Mouse (Mus musculus) thymus, postnatal 14 days (tissue): ENCODE measurements around the gene Ccdc96.

Source experiments
- DNase-seq: peaks from one replicate; pipeline ENCODE4 v3.0.0; 2021

The Ccdc96 gene

DNA sequence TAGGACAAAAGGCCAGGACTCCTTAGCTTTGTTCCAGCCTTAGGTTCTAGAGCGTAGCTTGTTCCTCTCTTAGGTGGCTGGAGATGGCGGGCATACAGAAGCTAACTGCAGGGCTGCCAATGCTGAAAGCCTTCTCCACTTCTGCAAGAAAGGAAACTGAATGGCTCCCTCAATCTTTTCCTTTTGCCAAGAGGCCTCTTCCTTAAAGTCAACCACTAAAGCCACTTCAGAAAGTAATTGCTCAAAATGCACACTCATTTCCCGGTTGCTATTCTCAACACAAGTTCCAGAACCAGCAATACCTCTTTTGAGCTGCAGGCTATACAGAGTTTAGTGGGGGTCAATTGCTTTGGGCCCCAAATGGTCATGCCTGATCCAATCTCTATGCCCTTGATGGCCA is 6.9 kb upstream of the Ccdc96 start:
- no peak for DNase-seq

DNA sequence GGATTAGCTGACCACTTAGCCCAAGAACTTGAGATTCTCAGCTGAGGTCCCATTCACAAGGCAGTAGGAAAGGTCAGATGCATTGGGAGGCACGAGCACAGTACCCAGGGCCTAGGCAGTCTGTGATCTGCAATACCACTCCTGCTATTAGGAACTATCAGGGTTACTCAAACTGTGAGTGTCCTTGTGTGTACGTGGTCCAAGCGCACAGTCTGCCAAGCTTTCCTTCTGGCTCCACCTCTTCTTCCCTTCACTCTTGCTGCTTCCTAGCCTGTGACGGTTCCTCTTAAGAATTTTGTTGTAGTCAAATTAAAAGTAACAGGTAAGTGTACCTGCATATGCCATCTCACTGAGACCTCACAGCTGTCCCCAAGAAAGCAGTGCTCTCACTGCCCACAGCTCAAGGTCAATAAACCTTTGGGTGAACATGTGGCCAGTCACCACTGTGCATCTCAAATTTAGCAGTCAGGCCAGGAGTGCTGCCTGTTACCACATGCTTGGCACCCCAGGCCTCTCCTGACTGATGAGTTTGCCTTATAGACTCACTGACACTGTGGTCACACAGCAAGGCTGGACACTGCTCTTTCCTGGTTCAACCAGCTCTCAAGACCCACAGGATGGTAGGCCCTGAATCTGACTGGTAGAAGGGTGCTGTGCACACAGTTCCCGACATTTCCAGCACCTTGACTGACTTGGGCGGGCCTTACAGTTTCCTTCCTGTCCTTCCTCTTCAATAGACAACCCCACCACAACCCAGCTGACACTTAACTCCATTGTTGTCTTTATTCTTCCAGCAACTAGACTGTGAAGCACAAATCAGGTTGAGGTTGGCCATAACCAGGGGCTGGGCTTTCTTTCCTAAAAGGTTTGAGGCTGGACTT is 5.6 kb upstream of the Ccdc96 start:
- no peak for DNase-seq

DNA sequence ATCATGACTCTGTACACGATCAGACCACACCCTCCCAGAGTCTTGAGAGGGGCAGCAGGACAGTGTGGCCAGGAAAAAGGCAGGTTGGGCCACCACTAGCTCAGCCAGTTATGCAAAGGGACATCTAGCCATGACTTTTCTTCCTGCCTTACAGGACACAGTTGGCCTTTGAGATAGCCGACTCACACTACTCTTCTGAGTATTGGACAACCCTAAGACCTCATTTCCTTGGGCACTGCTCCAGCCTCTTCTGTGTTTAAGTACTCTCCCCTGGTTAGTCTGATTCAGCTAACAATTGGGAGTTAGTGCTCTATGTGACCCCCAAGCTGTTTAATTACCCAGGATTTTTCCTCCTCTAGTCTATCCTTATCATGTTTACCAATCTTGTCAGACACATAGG is 4.7 kb upstream of the Ccdc96 start:
- DNase-seq, result no peak

DNA sequence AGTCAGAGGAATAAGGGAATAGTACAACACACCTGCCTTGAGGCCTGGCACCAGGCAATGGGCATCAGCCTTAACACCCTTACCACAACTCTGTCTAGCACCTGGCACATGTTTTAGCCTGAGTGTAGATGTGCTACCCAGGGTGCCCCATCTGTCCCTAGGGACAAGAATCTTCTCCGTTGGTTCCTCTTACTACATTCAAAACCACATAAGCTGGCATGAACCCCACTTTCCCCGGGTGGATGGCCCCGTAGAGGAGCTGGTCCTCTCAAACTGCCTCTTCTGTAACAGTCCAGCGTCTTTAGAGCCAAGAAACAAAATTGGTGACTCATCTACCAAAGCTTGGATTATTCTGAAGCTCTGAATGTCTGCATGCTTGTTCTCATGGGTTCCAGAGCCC is 4.0 kb upstream of the Ccdc96 start:
- DNase-seq, result no peak

DNA sequence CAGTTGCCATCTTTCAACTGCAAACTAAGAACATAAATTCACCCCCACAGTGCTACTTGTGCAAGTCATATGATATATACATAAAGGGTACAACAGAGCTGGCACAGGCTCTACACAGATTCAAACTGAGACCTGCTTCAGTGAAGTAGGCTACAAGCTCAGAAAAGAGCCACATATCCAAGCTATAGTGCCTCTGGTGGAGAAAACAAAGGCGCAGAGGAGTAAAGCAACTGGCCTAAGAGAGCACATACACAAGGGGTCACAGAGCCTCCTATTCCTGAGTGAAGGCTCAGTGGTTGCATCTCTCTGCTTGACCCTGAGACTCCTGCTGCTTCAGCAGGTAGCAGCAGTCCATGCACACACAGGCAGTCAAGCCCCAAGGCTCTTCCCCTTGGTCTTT is 3.3 kb upstream of the Ccdc96 start:
- peak; percentile 21 for DNase-seq

DNA sequence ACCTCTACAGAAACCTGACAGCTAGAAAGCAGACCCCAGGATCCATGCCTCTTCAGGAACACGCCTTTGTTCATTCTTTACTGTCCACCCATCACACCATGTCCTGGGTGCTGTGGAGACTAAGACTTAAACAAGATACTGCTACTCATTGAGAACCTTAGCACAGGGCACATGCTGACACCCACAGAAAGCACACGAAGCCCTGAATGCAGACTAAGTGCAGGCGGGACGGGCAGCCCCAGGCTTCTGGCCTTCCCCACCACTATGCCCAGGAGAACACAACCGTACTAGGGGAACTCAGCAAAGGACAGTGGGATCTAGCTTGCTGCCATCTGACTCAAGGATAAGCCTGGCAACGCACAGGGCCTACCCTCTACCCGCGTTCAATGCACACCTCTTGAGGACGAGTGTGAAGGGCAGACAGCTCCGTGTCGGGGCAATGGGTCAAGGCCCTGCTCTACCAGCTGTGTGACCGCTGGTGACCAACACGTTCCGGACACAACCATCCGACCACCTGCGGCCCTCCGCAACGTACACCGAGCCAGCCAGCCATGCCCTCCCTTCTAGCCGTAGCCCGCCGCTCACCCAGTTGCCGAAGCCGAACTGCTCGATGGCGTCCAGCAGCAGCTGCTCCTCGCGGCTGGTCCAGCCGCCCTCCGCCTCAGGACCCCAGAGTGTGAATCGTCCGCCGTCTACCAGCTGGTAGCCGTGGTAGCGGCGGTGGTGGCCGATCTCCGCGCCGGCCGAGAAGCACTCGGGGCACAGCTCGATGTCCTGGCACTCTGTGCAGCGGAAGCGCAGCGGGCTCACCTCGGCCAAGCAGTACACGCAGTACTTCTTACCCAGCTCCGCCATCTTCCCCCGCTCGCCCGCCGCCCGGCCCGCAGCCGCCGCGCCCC is 936 bp upstream of the Ccdc96 start:
- peak; percentile 71 for DNase-seq

DNA sequence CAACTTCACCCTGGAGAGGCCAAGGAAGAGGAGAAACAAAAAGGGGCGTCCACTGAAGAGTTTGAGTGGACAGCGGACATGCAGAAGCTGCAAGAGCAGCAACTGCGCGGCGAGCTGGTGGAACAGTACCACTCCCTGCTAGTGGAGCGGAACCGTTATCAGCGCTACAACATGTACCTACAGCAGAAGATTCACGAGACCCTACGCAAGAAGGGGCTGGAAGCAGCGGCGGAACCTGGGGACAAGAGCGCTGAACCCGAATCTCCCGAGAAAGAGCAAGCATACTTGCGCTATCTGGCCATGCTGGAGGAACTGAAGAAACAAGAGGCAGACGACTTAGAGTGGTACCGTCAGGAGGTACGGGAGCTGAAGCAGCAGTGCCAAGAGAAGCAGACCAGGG is 918 bp downstream of the Ccdc96 start:
- DNase-seq, result no peak

DNA sequence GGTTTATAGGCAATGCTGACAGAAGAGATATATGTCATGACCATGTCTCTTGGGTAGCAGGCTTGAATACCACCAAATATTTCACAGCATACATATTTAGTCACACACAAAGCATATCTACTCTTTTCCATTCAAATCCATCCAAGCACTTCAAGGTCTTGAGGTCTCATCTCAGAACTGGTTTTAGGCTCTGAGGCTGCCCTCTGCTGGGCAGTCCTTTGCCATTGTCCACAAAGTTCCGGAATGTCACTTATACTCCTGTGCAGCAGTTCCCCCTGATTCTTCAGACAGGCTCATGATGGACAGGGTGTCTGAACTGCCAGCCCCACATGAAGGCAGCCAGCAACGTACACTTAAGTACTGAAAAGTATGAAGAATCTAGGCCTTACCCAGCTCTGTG is 4.8 kb downstream of the Ccdc96 start:
- peak; percentile 32 for DNase-seq

DNA sequence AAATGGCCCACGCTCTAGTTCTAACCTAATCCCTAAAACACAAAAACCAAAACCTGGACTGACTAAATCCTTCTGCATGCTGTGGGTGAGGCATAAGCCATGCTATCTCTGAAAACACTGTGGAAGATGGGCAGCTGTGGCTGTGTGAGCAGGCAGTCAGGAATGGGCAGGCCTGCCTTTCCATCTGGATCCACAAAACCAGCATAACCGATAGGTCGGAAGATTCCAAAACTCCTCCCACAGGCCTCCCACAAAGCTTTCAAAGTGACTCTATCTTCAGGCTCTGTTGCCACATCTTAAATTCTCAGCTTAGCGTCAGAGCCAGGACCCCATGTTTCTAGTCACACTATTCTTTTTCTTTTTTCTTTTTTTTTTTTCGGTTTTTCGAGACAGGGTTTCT is 9.5 kb downstream of the Ccdc96 start:
- DNase-seq, result no peak

DNA sequence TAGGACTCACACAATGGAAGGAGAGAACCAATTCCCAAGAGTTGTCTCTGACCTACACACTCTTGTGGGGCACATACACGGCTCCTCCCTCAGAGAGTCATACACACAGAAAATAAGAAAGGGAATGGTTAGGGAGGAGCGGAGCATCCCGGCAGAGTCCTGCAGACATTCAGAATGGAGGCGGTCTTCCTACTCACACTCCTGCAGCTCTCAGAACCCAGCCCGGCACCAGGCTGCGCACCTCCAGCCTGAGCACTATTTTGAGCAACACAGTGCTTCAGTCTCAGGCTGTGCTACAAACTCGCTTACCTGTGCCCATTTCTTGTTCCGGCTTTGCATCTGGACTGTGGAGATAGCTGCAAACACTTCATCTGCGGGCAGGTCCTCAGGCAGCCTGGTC is 10.3 kb downstream of the Ccdc96 start:
- DNase-seq, result no peak

DNA sequence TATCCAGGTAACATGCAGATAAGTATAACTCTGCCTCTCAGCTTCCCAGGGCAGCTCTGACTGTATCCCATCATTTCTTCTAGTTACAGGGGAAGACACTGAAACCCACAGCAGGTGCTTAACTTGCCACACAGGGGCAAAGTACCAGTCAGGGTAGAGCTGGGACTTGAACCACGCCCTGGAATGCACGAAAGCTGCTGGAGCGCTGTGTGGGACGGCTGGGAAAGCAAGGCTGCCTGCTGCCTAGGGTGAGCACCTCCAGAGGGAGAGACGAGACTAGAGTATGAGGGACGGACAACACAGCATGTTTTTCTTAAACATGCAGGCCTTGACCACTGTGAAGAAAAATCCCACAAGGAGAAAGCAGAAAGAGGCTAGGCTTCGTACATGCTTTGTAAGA is 20.8 kb downstream of the Ccdc96 start:
- DNase-seq, result no peak

DNA sequence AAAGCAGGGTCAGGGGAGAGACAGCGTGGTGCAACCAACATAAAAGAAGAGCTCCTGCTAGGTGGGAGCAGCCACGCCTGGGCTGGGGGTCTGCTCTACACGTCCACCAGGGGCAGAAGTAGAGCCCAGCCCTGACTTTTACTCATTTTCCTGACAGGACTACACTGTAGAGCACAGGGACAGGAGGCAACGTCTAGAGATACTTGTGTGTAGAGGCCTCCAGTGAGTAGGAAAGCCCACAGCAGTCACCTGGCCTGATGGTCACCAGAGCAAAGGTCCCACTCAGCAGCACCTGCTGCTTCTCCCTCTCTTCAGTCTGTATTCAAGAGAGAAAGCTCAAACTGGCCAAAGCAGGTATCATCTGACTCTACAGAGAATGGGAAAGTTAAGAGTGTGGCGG is 21.3 kb downstream of the Ccdc96 start:
- DNase-seq, result no peak

DNA sequence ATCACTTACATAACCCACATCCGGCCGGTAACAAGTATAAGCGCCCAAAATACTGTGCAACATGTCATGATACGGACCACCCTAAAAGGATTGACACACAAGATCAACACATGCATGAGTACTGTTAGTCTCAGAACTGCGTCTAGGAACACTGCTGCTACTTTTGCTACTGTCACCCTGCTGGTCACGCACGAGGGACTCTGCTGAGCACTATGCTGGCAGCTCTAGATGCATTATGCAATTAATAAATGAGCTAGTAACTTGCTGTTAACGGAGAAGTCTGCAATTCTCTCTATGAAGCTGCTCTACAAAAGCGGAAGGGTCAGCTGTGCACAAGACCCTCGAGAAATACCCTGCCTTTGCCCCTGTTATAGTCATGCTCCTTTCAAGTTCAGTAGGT is 24.0 kb downstream of the Ccdc96 start:
- no peak for DNase-seq

DNA sequence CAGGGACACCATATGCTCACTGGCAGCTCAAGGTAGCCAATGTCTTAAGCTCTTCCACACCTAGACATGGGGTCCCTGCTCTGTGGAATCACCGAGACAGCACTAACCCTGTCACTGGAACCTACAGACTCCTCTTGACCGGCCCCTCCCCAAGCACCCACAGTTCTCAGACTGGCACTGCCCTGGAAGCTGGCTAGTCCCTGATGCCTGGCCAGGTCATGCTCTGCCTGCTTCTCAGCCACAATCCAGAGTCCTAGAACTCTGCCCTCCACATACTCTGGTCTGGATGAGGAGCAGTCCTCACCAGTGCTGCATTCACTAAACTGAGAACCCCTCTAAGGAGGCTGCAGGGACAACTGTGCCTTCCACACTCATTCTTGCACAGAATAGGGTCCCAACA is 26.6 kb downstream of the Ccdc96 start:
- DNase-seq, result no peak

DNA sequence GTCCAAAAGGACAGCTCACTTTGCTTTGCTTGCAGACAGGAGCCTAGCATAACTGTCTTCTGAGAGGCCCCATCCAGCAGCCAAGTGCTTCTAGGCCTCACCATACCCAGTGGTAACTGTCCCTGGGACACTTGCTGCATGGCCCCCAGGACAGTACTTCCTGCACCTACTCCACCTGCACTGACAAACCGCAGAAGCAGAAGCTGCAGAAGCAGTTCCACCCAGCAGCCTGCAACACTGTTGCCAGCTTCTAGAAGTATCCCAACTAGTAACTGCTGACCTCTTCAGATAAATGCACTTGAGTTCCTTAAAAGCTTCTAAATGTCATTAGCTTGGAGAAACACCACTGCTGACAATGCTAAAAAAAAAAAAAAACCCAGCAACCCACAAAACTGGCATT is 30.7 kb downstream of the Ccdc96 start:
- peak; percentile 22 for DNase-seq

DNA sequence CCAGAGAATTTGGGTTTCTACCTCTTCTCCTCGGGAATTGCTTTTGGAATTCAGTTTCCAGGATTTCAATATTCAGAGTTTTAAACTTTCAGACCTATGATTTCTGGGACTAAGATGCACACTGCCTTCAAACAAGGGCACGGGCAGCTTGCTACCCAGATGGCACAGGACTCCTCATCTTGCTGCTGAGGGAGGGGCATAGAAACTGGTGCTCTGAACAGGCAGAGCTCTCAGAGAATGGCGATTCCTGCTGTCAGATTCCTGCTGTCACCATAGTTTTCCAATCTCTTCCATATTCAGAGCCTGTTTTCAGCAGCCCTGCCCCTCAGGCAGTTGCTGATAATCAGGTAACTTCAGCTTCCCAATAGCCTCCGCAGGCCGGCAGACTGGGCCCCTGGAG is 31.2 kb downstream of the Ccdc96 start:
- DNase-seq, result no peak

DNA sequence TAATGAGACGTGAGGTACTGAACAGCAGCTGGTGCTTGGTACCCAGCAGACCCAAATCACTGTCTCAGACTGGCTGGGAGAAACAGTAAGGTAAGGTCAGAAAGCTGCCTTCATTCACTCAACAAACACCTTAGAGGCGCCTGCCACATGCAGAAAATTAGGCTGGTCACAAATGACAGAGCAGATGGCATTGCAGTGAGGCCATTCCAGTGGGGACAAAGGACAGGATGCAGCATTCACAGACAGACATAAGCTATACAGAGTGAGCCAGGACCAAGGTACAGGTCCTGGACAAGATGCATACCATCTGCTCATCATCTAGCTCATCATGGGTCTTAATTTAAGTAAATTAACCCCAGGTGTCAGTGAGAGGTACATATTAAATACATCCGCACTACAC is 33.2 kb downstream of the Ccdc96 start:
- DNase-seq, result no peak

DNA sequence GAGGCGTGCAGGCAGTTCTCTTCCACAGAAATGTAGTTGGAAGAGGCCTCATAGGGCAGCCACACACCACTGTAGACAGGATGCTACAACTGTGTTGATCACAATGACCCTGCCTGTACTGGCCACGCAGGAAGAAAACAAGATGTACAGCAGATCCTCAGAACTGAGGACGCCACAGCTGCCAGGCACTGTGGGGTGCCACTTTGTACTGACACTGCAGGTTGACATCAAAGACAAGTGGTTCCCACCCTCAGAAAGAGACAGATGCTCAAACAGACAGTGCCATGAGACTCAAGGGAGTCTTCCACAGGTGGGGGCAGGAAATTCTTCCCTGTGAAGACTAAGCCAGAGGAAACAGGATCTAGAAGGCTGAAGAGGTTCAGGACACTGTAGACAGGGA is 35.4 kb downstream of the Ccdc96 start:
- DNase-seq, result peak; percentile 56

DNA sequence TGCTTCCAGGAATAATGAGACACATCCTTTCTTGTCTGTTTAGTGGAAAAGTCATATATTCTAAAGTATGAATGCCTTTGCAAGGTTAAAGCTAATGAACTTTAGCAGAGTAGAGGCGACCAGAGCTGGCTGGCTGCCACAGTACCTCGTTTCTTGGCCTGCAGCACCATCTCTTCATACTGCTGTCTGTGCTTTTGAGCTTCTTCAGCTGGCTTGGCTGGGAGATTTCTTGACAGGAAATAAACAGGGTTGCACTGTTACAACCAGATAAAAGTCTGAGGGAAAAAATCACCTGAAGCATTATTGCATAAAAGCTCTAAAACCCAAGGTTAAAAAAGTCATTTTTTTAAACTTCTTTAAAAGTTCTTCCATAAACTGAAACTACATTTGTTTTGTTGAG is 38.4 kb downstream of the Ccdc96 start:
- no peak for DNase-seq

DNA sequence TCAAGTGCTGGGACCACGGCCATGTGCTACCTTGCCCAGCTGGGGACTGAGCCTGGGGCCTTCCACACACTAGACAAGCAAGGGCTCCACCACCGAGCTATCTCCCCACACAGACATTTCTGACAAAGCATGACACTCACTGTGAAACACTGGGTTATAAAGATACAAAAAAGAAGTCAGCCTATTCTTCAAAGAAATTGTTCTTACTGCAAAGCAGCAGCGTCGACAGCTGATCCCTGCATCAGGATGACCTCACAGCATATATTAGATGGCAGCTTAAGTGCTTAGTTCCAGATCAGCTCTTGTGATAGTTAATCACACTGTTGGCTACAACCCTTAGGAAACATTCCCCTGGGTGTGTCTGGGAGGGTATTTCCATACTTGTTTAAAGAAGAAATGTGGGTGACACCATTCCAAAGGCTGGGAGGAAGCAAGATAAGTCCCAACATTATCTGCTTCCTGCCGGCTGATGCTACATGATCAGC is 38.9 kb downstream of the Ccdc96 start:
- DNase-seq, result no peak

DNA sequence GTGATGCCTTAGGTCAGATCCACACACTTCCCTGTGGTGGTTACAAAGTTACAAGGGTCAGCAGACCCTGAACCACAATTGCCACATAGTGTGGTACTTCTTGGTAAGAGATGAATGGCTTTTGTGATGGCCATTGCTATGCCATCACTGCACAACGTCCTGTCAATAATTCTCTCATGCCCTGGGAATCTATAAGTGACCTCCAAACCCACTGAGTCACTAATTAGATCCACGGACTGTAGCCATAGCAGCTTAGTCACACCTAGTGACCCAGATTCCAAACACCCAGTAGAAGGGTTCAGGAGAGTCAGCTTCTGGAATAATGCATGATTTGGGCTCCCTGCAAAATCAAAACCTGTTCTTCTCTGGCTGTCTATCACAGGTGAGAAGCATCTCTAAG is 40.8 kb downstream of the Ccdc96 start:
- DNase-seq, result no peak

DNA sequence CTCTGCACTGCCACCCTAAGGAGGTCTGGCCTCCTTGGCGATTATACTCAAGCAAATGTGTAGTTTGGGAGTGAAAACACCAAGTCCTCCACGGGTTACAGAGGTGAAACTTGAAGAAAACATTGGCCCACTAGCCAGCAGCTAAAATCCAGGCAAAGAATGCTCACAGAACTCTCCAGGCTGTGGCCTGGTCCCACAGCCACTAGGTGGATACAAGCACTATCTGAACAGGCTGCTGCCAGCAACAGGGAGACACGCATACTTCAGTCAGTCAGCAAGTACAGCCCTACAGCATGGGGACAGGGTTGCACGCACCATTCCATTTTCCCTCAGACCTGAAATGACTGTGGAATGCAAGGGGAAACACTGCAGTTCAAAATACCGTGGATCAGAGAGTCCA is 41.9 kb downstream of the Ccdc96 start:
- DNase-seq, result no peak

DNA sequence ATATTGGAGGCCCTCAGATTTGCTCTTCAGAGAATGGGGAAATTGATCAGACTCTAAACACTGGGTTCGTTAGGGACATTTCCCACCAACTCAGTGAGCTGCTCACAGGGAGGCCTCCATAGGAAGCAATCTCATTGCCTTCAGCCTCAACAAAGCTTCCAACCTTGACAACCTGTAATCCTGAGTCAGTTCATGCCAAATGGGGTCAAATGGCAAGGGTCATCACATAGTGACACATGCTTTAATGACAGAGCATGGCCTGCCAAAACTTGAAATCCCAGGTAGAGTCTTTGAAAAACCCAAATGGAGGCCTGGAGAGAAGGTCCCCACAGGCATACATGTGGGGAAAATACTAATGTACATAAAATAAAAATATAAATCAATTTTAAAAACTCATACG is 42.5 kb downstream of the Ccdc96 start:
- no peak for DNase-seq

DNA sequence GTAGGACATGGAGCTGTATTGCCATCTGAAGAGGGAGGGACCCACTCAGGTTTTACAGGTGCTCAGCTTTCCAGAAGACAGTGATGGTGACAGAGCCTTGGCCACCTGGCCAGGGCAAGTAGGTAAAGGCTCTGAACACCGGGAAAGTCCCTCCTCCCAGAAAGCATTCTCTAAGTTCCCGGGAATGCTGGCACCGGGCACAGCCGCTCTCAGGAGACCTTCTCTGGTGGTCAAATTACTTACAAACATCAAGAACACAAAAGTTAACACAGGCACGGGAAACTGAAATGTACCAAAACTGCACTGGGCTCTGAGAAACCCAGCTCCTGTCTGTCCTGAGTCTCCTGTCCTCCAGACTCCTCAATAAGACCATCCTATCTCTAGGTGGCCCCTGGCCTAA is 45.3 kb downstream of the Ccdc96 start:
- no peak for DNase-seq
